Mouse (Mus musculus): Measurements from ENCODE around the gene Hpca.
A peak's percentile ranks its signal among the peaks of the same experiment; 100 is the strongest.

Hpca gene

GRCm38 (mm10) chr4:129111350-129111749, 10.5 kb downstream of the Hpca start:
- no peak for DNase-seq (ENCODE audit: low spot score in 2 of 2)

- DNase-seq (ENCODE audit: low spot score in 2 of 2) = no peak
These were observed 11.0 kb downstream of the Hpca start for GRCm38 (mm10) chr4:129110804-129111203.

- no peak for DNase-seq (ENCODE audit: low spot score in 2 of 2)
These were observed 13.2 kb downstream of the Hpca start for GRCm38 (mm10) chr4:129108624-129109023.

GRCm38 (mm10) chr4:129107348-129107899, 14.4 kb downstream of the Hpca start:
- no peak for DNase-seq (ENCODE audit: low spot score in 2 of 2)

GRCm38 (mm10) chr4:129106073-129106472, 15.8 kb downstream of the Hpca start:
- DNase-seq (ENCODE audit: low spot score in 2 of 2) = no peak

GRCm38 (mm10) chr4:129105356-129105755, 16.5 kb downstream of the Hpca start, which contains the start of gene Tmem54:
Gene Tmem54, plus strand, starts transcription at chr4:129105548.
- DNase-seq (ENCODE audit: low spot score in 2 of 2) = no peak

- no peak for DNase-seq (ENCODE audit: low spot score in 2 of 2)
These were observed 19.6 kb downstream of the Hpca start for GRCm38 (mm10) chr4:129102133-129102829.

GRCm38 (mm10) chr4:129097006-129097405, 24.8 kb downstream of the Hpca start:
- DNase-seq (ENCODE audit: low spot score in 2 of 2) = no peak

- no peak for DNase-seq (ENCODE audit: low spot score in 2 of 2)
These were observed 26.6 kb downstream of the Hpca start for GRCm38 (mm10) chr4:129095276-129095675.

- DNase-seq (ENCODE audit: low spot score in 2 of 2) = no peak
These were observed 34.0 kb downstream of the Hpca start for GRCm38 (mm10) chr4:129087850-129088249.

GRCm38 (mm10) chr4:129086078-129086477, 35.8 kb downstream of the Hpca start:
- DNase-seq (ENCODE audit: low spot score in 2 of 2) = peak; percentile 75 to 83

GRCm38 (mm10) chr4:129084896-129085295, 36.9 kb downstream of the Hpca start:
- DNase-seq (ENCODE audit: low spot score in 2 of 2) = no peak

- peak; percentile 71 to 75 for DNase-seq (ENCODE audit: low spot score in 2 of 2)
These were observed 39.3 kb downstream of the Hpca start for GRCm38 (mm10) chr4:129082379-129083115.

GRCm38 (mm10) chr4:129081939-129082338, 39.9 kb downstream of the Hpca start:
- no peak for DNase-seq (ENCODE audit: low spot score in 2 of 2)

- DNase-seq (ENCODE audit: low spot score in 2 of 2) = peak; percentile 57 to 68
These were observed 40.3 kb downstream of the Hpca start for GRCm38 (mm10) chr4:129081512-129081911.

- DNase-seq (ENCODE audit: low spot score in 2 of 2) = no peak
These were observed 40.8 kb downstream of the Hpca start for GRCm38 (mm10) chr4:129081041-129081440.

GRCm38 (mm10) chr4:129079126-129079525, 42.7 kb downstream of the Hpca start:
- no peak for DNase-seq (ENCODE audit: low spot score in 2 of 2)

- DNase-seq (ENCODE audit: low spot score in 2 of 2) = no peak
These were observed 53.0 kb downstream of the Hpca start for GRCm38 (mm10) chr4:129068848-129069247.

GRCm38 (mm10) chr4:129067638-129068415, 54.0 kb downstream of the Hpca start:
- no peak for DNase-seq (ENCODE audit: low spot score in 2 of 2)

GRCm38 (mm10) chr4:129065688-129066236, 56.1 kb downstream of the Hpca start:
- no peak for DNase-seq (ENCODE audit: low spot score in 2 of 2)

- no peak for DNase-seq (ENCODE audit: low spot score in 2 of 2)
These were observed 59.4 kb downstream of the Hpca start for GRCm38 (mm10) chr4:129062281-129063075.

Measured in right cerebral cortex, postnatal 10 days (tissue).